1 mouse cellular context compared by ENCODE assay signal in genomic region chr4:118687086-118687485, GRCm38 (mm10).
A peak's percentile ranks its signal among the peaks of the same experiment; 100 is the strongest.
TF ChIP-seq lines count a peak whose summit lies in the region.

No protein-coding gene starts in this region.

TF ChIP-seq in ES-E14, 5 proteins besides CTCF, POLR2A, EP300 and RAD21:
- no peak for TF ChIP-seq ZC3H11A (IDR thresholded peaks at IDR 0.05; ENCODE audit: borderline replicate concordance, low read depth, low read length)
- TF ChIP-seq CHD2 (IDR thresholded peaks at IDR 0.05; ENCODE audit: low read depth, low read length) = peak; percentile 41; the same call in 1 of the 2 replicates
